Mouse (Mus musculus) heart, adult 2 months (tissue): ENCODE data around the gene Olfr10. TPM values are rescaled to one million over a fixed set of nuclear protein-coding genes. Genes with fewer than 3 reads are reported as not detected.

Experiments
- DNase-seq, 2 experiments: peaks; one replicate each; pipeline ENCODE4 v3.0.0; 2021
- H3K27ac ChIP-seq: fragments of 200-600 bp; 2 replicates; pipeline ENCODE4 v1.8.1; 2022
- H3K27me3 ChIP-seq: fragments of 200-500 bp; 2 replicates; pipeline ENCODE4 v1.6.1; 2012; ENCODE audit warnings: mild to moderate bottlenecking, low read length, inconsistent platforms, mixed read lengths; ENCODE audit not compliant: control insufficient read depth, insufficient read depth
- H3K36me3 ChIP-seq: fragments of 200-500 bp; 2 replicates; pipeline ENCODE4 v1.6.1; 2012; ENCODE audit warnings: low read length, inconsistent platforms; ENCODE audit not compliant: control insufficient read depth, insufficient read depth
- H3K4me1 ChIP-seq: fragments of 200-500 bp; 2 replicates; pipeline ENCODE4 v1.6.1; 2011; ENCODE audit warnings: low read length; ENCODE audit not compliant: control insufficient read depth, insufficient read depth
- H3K4me3 ChIP-seq: fragments of 200-600 bp; 2 replicates; pipeline ENCODE4 v1.8.1; 2022
- H3K79me2 ChIP-seq: fragments of 200-500 bp; replicated peaks from 2 replicates; pipeline ENCODE4 v1.6.1; 2012; ENCODE audit warnings: mild to moderate bottlenecking, inconsistent platforms, low read length, moderate library complexity, mixed read lengths; ENCODE audit not compliant: control insufficient read depth, insufficient read depth
- H3K9ac ChIP-seq: fragments of 200-500 bp; 2 replicates; pipeline ENCODE4 v1.6.1; 2012; ENCODE audit warnings: low read depth, mild to moderate bottlenecking, control low read depth, inconsistent platforms, low read length, mixed read lengths
- CTCF ChIP-seq: fragments of 200-600 bp; IDR thresholded peaks from 2 replicates; pipeline ENCODE4 v1.8.1; 2022; ENCODE audit warnings: antibody characterized with exemption, mild to moderate bottlenecking, moderate library complexity
- EP300 ChIP-seq: fragments of 200-500 bp; IDR thresholded peaks from 2 replicates; pipeline ENCODE4 v1.6.1; 2011; ENCODE audit warnings: low read depth, low read length, control low read depth; ENCODE audit not compliant: insufficient read depth
- POLR2A ChIP-seq: fragments of 200-500 bp; IDR thresholded peaks from 2 replicates; pipeline ENCODE4 v1.6.1; 2011; ENCODE audit warnings: mild to moderate bottlenecking, low read depth, low read length, control low read depth; ENCODE audit not compliant: insufficient read depth
- WGBS: fragments of 180-500 bp; shearing (Covaris S2); methylation state at CpG from one replicate; pipeline ENCODE4 v1.1.7; 2018; 5-methylcytosine and 5-hydroxymethylcytosine counted together
- intact Hi-C: fragments of 180-260 bp; cut with DNase I; formaldehyde crosslinking; loops from one replicate; pipeline ENCODE4 v1.15.1; 2025
- polyA plus RNA-seq: library from polyadenylated mRNA; depleted of rRNA; stranded (reverse); fragments of >200 nt; gene quantifications from 2 replicates; pipeline ENCODE4 v1.2.3, GENCODE M21; 2012
- total RNA-seq, 2 experiments: library from RNA; stranded (reverse); gene quantifications; 2 replicates each; pipeline ENCODE4 v1.2.3; 2021

Gene Olfr10
- total and polyA plus RNA-seq, 3 experiments: not detected

GRCm38 (mm10) chr11:49263149-49263548, 41.4 kb upstream of the Olfr10 start:
- no peak for DNase-seq
- WGBS: 64% methylated on average over 6 of the region's 6 CpGs
- TF ChIP-seq POLR2A: no peak
- TF ChIP-seq EP300: no peak
- no peak for TF ChIP-seq CTCF
- H3K36me3 ChIP-seq: peaks cover 16% of the 10 kb centered on the region
- no peak overlapping the region for H3K9ac ChIP-seq
- peaks cover 4% of the 10 kb centered on the region for H3K79me2 ChIP-seq
- peaks cover 14% of the 10 kb centered on the region for H3K4me1 ChIP-seq
- intact Hi-C loops: no loop called here
- no peak overlapping the region for H3K27ac ChIP-seq
- no peak overlapping the region for H3K4me3 ChIP-seq
- no peaks in the 10 kb centered on the region for H3K27me3 ChIP-seq

GRCm38 (mm10) chr11:49264081-49264480, 40.5 kb upstream of the Olfr10 start:
- Histone ChIP-seq H3K27ac (no peak overlapping the region), H3K79me2 (peaks cover 4% of the 10 kb centered on the region), H3K4me3 (no peak overlapping the region), H3K27me3 (no peaks in the 10 kb centered on the region), H3K36me3 (peaks cover 14% of the 10 kb centered on the region), H3K9ac (no peak overlapping the region), H3K4me1 (peaks cover 14% of the 10 kb centered on the region)
- no peak for TF ChIP-seq EP300
- no peak for TF ChIP-seq CTCF
- no peak for TF ChIP-seq POLR2A
- intact Hi-C loops: no loop called here
- DNase-seq: no peak
- WGBS: 63% methylated on average over 7 of the region's 7 CpGs

GRCm38 (mm10) chr11:49264622-49265021, 39.9 kb upstream of the Olfr10 start:
- Histone ChIP-seq H3K36me3 (peaks cover 14% of the 10 kb centered on the region), H3K27ac (no peak overlapping the region), H3K9ac (no peak overlapping the region), H3K4me1 (peaks cover 14% of the 10 kb centered on the region), H3K79me2 (peaks cover 4% of the 10 kb centered on the region), H3K27me3 (no peaks in the 10 kb centered on the region), H3K4me3 (no peak overlapping the region)
- no peak for DNase-seq
- WGBS: 67% methylated on average over 11 of the region's 11 CpGs
- intact Hi-C loops: loop anchor here (5.0 kb wide), 1 partner anchor 392 kb away; the partner anchor contains the start of gene Irgm1
- TF ChIP-seq EP300 (no peak), POLR2A (no peak), CTCF (no peak)

- Histone ChIP-seq H3K9ac (no peak overlapping the region), H3K27me3 (no peaks in the 10 kb centered on the region), H3K36me3 (peaks cover 9% of the 10 kb centered on the region), H3K4me3 (no peak overlapping the region), H3K4me1 (peaks cover 12% of the 10 kb centered on the region), H3K79me2 (peaks cover 4% of the 10 kb centered on the region), H3K27ac (no peak overlapping the region)
- WGBS: 56% methylated on average over 8 of the region's 8 CpGs
- TF ChIP-seq POLR2A (no peak), CTCF (no peak), EP300 (no peak)
- DNase-seq: no peak
- intact Hi-C loops: loop anchor here (5.0 kb wide), 1 partner anchor 393 kb away; the partner anchor contains the start of gene Irgm1
Observed at GRCm38 (mm10) chr11:49265101-49265500, 39.4 kb upstream of the Olfr10 start.

- Histone ChIP-seq H3K27me3 (no peaks in the 10 kb centered on the region), H3K27ac (no peak overlapping the region), H3K36me3 (peaks cover 5% of the 10 kb centered on the region; the same call in 1 of the 2 replicates), H3K9ac (no peak overlapping the region), H3K4me1 (peaks cover 7% of the 10 kb centered on the region), H3K79me2 (peaks cover 4% of the 10 kb centered on the region), H3K4me3 (no peak overlapping the region)
- 68% methylated on average over 6 of the region's 6 CpGs for WGBS
- TF ChIP-seq EP300: no peak
- no peak for TF ChIP-seq CTCF
- TF ChIP-seq POLR2A: no peak
- intact Hi-C loops: loop anchor here (5.0 kb wide), 1 partner anchor 394 kb away; the partner anchor contains the start of gene Irgm1
- no peak for DNase-seq
Observed at GRCm38 (mm10) chr11:49266671-49267070, 37.9 kb upstream of the Olfr10 start.

GRCm38 (mm10) chr11:49267316-49267715, 37.2 kb upstream of the Olfr10 start:
- 54% methylated on average over 10 of the region's 10 CpGs for WGBS
- H3K36me3 ChIP-seq: no peaks in the 10 kb centered on the region
- no peak overlapping the region for H3K4me3 ChIP-seq
- no peak for TF ChIP-seq POLR2A
- no peak for TF ChIP-seq EP300
- TF ChIP-seq CTCF: no peak
- intact Hi-C loops: loop anchor here (5.0 kb wide), 1 partner anchor 395 kb away; the partner anchor contains the start of gene Irgm1
- no peak for DNase-seq
- peak overlapping the region; percentile 66 for H3K27ac ChIP-seq
- H3K27me3 ChIP-seq: no peaks in the 10 kb centered on the region
- no peaks in the 10 kb centered on the region for H3K79me2 ChIP-seq
- H3K9ac ChIP-seq: no peak overlapping the region
- peaks cover 4% of the 10 kb centered on the region for H3K4me1 ChIP-seq
